Mouse (Mus musculus) heart, postnatal 0 days (tissue): ENCODE results near the gene Lgsn.

Experiments used
- CTCF ChIP-seq: IDR thresholded peaks from 2 replicates; pipeline ENCODE4 v1.5.1; 2016; ENCODE audit warnings: antibody characterized with exemption, control low read depth, low read depth
- EP300 ChIP-seq: IDR thresholded peaks from 2 replicates; pipeline ENCODE4 v1.6.1; 2016; ENCODE audit warnings: antibody characterized with exemption, low read depth

- TF ChIP-seq CTCF = no peak
- no peak for TF ChIP-seq EP300
Measured at GRCm38 (mm10) chr1:31143571-31143970, 32.6 kb upstream of the Lgsn start.
